Mouse (Mus musculus) thymus, adult 2 months (tissue): Measurements from ENCODE around the gene Wwox. TPM values are rescaled to one million over a fixed set of nuclear protein-coding genes. Genes with fewer than 3 reads are reported as not detected.

Source experiments
- DNase-seq: peaks from one replicate; pipeline ENCODE4 v3.0.0; 2021
- H3K27ac ChIP-seq: fragments of 200-500 bp; 2 replicates; pipeline ENCODE4 v1.5.1; 2012; ENCODE audit warnings: low read length, control low read depth; ENCODE audit not compliant: control insufficient read depth, insufficient read depth
- H3K27me3 ChIP-seq: fragments of 200-500 bp; 2 replicates; pipeline ENCODE4 v1.6.1; 2012; ENCODE audit warnings: mild to moderate bottlenecking, low read length, moderate library complexity, mixed read lengths; ENCODE audit not compliant: control insufficient read depth, insufficient read depth
- H3K36me3 ChIP-seq: fragments of 200-500 bp; 2 replicates; pipeline ENCODE4 v1.6.1; 2012; ENCODE audit warnings: mild to moderate bottlenecking, low read length, moderate library complexity; ENCODE audit not compliant: control insufficient read depth, insufficient read depth
- H3K4me1 ChIP-seq: fragments of 200-500 bp; replicated peaks from 2 replicates; pipeline ENCODE4 v1.6.1; 2012; ENCODE audit warnings: low read length; ENCODE audit not compliant: control insufficient read depth, insufficient read depth
- H3K4me3 ChIP-seq: fragments of 200-500 bp; 2 replicates; pipeline ENCODE4 v1.5.1; 2012; ENCODE audit warnings: mild to moderate bottlenecking, low read length, control low read depth, moderate library complexity; ENCODE audit not compliant: control insufficient read depth, insufficient read depth
- CTCF ChIP-seq: fragments of 200-500 bp; IDR thresholded peaks from 2 replicates; pipeline ENCODE4 v1.5.1; 2012; ENCODE audit warnings: mild to moderate bottlenecking, control low read depth, low read length, moderate library complexity, borderline replicate concordance; ENCODE audit not compliant: control insufficient read depth, poor library complexity, insufficient read depth; ENCODE audit errors: extremely low read depth
- POLR2A ChIP-seq: fragments of 200-500 bp; IDR thresholded peaks from 2 replicates; pipeline ENCODE4 v1.6.1; 2012; ENCODE audit warnings: mild to moderate bottlenecking, low read length, control low read depth, moderate library complexity; ENCODE audit not compliant: control insufficient read depth, poor library complexity, insufficient read depth; ENCODE audit errors: extremely low read depth
- WGBS: fragments of 180-500 bp; shearing (Covaris S2); methylation state at CpG from one replicate; pipeline ENCODE4 v1.1.7; 2018; 5-methylcytosine and 5-hydroxymethylcytosine counted together
- polyA plus RNA-seq: library from polyadenylated mRNA; depleted of rRNA; stranded (reverse); fragments of >200 nt; gene quantifications from 2 replicates; pipeline ENCODE4 v1.2.3, GENCODE M21; 2012

The Wwox gene
- polyA plus RNA-seq, 1 experiment = 8.4 TPM

- TF ChIP-seq POLR2A = no peak
- no peak for TF ChIP-seq CTCF
- 89% methylated on average over 9 of the region's 9 CpGs for WGBS
- H3K4me1 ChIP-seq = no peaks in the 10 kb centered on the region
- H3K36me3 ChIP-seq = no peaks in the 10 kb centered on the region
- H3K27me3 ChIP-seq = no peaks in the 10 kb centered on the region
- H3K27ac ChIP-seq = no peak overlapping the region
- DNase-seq = no peak
- no peak overlapping the region for H3K4me3 ChIP-seq
Observed at GRCm38 (mm10) chr8:114671237-114671674, 231.8 kb downstream of the Wwox start.

GRCm38 (mm10) chr8:114673416-114673815 is 234.0 kb downstream of the Wwox start:
- H3K27ac ChIP-seq = no peak overlapping the region
- H3K4me3 ChIP-seq = no peak overlapping the region
- H3K27me3 ChIP-seq = no peaks in the 10 kb centered on the region
- H3K36me3 ChIP-seq = no peaks in the 10 kb centered on the region
- TF ChIP-seq CTCF (no peak), POLR2A (no peak)
- no peaks in the 10 kb centered on the region for H3K4me1 ChIP-seq
- DNase-seq = no peak
- WGBS = 97% methylated on average over 3 of the region's 3 CpGs

- Histone ChIP-seq H3K4me3 (no peak overlapping the region), H3K27ac (no peak overlapping the region), H3K27me3 (no peaks in the 10 kb centered on the region), H3K36me3 (no peaks in the 10 kb centered on the region), H3K4me1 (no peaks in the 10 kb centered on the region)
- 94% methylated on average over 7 of the region's 7 CpGs for WGBS
- no peak for TF ChIP-seq POLR2A
- no peak for TF ChIP-seq CTCF
- no peak for DNase-seq
Observed at GRCm38 (mm10) chr8:114675151-114675550, 235.7 kb downstream of the Wwox start.

- H3K27ac ChIP-seq = no peak overlapping the region
- WGBS = 97% methylated on average over 2 of the region's 2 CpGs
- H3K27me3 ChIP-seq = no peaks in the 10 kb centered on the region
- no peak overlapping the region for H3K4me3 ChIP-seq
- no peaks in the 10 kb centered on the region for H3K36me3 ChIP-seq
- no peak for DNase-seq
- no peaks in the 10 kb centered on the region for H3K4me1 ChIP-seq
- TF ChIP-seq POLR2A (no peak), CTCF (no peak)
Observed at GRCm38 (mm10) chr8:114676918-114677317, 237.5 kb downstream of the Wwox start.

GRCm38 (mm10) chr8:114677551-114678127 is 238.2 kb downstream of the Wwox start:
- TF ChIP-seq CTCF (no peak), POLR2A (no peak)
- no peak overlapping the region for H3K27ac ChIP-seq
- H3K36me3 ChIP-seq = no peaks in the 10 kb centered on the region
- H3K4me1 ChIP-seq = no peaks in the 10 kb centered on the region
- no peaks in the 10 kb centered on the region for H3K27me3 ChIP-seq
- DNase-seq = no peak
- no peak overlapping the region for H3K4me3 ChIP-seq
- WGBS = 84% methylated on average over 6 of the region's 6 CpGs

- H3K36me3 ChIP-seq = no peaks in the 10 kb centered on the region
- no peaks in the 10 kb centered on the region for H3K27me3 ChIP-seq
- H3K4me3 ChIP-seq = no peak overlapping the region
- H3K4me1 ChIP-seq = no peaks in the 10 kb centered on the region
- no peak overlapping the region for H3K27ac ChIP-seq
- TF ChIP-seq POLR2A (no peak), CTCF (no peak)
- no peak for DNase-seq
- WGBS = 92% methylated on average over 14 of the region's 14 CpGs
Observed at GRCm38 (mm10) chr8:114679386-114680098, 240.1 kb downstream of the Wwox start.

- WGBS = 94% methylated on average over 10 of the region's 10 CpGs
- Histone ChIP-seq H3K27ac (no peak overlapping the region), H3K27me3 (no peaks in the 10 kb centered on the region), H3K4me3 (no peak overlapping the region), H3K4me1 (no peaks in the 10 kb centered on the region), H3K36me3 (no peaks in the 10 kb centered on the region)
- TF ChIP-seq POLR2A = no peak
- no peak for TF ChIP-seq CTCF
- no peak for DNase-seq
Observed at GRCm38 (mm10) chr8:114681136-114681535, 241.7 kb downstream of the Wwox start.
